Mouse (Mus musculus): ENCODE data around the gene Avil.

DNA sequence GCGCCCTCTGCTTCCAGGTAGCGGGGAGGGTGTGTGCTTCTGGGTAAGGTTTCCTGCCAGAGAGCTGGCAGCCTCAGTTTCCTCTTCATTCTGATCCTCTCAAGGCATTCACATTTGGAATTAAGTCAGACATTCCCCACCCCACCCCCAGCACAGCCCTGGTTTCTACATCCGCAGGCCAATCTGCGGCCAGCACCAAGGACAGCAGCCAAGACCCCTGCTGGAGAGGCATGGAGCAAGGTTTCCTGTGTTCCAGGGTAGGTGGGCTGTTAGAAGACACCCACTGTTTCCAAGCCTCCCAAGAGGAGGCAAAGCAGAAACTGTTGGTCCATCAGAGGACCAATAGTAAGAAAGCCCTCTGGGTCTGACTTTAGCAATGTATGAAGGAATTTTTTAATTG is 54.1 kb downstream of the Avil start:
- no peak for TF ChIP-seq CTCF (IDR thresholded peaks at IDR 0.05; ENCODE audit: control insufficient read depth, insufficient read depth, insufficient read length)
- TF ChIP-seq MAX (IDR thresholded peaks at IDR 0.05), result no peak
- TF ChIP-seq MYOG (IDR thresholded peaks at IDR 0.05; ENCODE audit: control insufficient read depth, extremely low read depth, insufficient read length), result no peak
- no peak for TF ChIP-seq USF1 (IDR thresholded peaks at IDR 0.05; ENCODE audit: low read depth)
- no peak for TF ChIP-seq CEBPB (IDR thresholded peaks at IDR 0.05; ENCODE audit: low read depth)
- no peak for TF ChIP-seq FOSL1 (IDR thresholded peaks at IDR 0.05; ENCODE audit: insufficient read depth, low read length, poor library complexity, severe bottlenecking)
- no peak for TF ChIP-seq MYOD1 (IDR thresholded peaks at IDR 0.05; ENCODE audit: control insufficient read depth, insufficient read length, low read depth)

All from C2C12 (cell line).